Mouse (Mus musculus) inflammation-experienced regulatory T-cells, adult 6 months (primary cell): ENCODE results near the gene Gm28230. TPM values are rescaled to one million over a fixed set of nuclear protein-coding genes. Genes with fewer than 3 reads are reported as not detected.

Experiments
- ATAC-seq: one replicate; pipeline ENCODE4 v1.8.0; 2017
- polyA plus RNA-seq, 3 experiments: library from polyadenylated mRNA; unstranded; fragments of 100-300 nt; shearing (Covaris generic); gene quantifications; one replicate each; pipeline ENCODE4 v1.2.1; 2017

Gene Gm28230
- polyA plus RNA-seq, 3 experiments from 2014 or later, result not detected

DNA sequence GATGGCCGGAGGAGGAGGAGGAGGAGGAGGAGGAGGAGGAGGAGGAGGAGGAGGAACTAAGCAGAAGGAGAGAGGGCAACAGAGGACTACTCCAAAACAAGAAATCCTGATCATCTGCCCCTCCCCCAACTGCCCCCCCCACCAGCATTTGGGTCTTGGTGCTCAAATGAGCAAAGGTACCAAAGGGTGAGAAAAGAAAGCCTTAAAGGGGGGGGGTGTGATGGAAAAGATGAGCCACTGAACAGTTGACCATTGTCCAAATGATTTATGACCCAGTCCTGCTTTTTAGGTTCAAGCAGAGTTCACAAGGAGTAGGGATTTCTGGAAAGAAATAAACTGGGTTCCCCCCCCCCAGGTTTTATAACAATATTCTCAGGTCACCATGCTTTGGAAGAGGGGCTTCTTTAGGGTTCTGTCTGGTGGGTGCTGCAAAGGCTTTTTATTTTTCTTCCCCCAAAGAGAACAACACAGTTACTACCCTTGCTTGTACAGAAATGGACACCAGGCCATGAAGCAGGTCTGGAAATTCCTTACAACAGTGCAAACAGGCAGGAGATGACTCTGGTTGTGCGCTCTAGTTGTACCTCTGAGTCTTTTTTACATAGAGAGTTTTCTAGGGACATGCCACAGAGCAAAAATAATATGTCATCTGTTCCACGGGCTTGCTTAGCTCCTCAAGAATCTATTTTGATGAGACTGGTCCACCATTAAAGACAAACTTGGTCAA is 14.9 kb downstream of the Gm28230 start:
- ATAC-seq, result no peak

DNA sequence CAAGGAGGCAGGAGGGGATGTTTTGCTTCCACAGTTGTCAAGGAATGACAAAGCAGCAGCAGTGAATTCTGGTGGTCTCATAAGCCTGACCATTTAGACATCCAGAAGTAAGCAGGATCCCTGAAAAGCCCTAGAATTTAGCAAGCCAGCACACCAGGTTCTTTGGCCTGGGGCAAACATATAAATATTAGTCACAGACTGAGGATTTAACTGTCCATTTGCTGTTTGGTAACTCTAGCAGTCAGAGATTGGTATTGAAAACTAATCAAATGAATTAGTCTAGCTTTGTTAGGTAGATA is 15.4 kb downstream of the Gm28230 start:
- no peak for ATAC-seq

DNA sequence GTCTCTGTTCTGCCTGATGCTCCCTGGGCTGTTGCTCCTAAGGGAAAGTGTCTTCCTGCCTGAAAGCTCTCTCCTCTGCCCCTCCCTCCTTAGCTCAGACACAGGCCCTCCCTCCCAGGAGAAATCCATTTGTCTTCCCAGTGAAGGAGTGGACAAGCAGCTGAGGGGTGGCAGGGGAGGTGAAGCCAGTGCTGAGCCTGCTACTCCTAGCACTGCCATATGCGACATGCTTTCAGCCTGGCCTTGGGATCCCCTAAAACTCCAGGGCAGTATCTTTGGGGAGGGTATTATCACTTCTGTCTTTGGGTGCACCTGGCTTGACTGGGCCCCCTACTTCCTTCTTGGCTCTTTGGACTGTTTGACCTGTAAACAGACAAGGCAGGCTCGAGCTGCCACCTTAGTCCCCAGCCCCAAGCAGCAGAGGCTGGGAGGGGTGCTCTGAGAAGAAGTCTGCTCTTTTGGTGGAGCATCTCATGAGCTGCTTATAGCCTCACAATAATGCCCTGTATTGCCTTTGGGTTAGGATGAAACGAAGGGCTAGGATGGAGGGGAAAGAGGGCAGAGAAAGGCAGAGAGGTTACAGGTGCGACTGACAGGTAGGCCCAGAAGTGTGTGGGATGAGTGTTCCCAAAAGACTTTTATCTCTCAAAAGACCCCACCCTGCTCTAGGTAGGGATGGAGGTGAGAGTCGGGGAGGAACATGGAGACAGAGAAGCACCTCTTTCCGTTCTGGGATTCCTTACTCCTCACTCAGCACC is 19.2 kb downstream of the Gm28230 start:
- ATAC-seq, result no peak

DNA sequence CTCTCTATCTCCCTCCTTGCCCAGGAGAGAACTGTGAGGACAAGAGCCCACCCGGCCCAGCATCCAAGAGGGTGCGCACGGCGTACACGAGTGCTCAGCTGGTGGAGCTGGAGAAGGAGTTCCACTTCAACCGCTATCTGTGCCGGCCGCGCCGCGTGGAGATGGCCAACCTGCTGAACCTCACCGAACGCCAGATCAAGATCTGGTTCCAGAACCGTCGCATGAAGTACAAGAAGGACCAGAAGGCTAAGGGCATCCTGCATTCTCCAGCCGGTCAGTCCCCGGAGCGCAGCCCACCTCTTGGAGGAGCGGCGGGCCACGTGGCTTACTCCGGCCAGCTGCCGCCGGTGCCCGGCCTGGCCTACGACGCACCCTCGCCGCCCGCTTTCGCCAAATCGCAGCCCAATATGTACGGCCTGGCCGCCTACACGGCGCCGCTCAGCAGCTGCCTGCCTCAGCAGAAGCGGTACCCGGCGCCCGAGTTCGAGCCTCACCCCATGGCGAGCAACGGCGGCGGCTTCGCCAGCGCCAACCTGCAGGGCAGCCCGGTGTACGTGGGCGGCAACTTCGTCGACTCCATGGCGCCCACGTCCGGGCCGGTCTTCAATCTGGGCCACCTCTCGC is 19.9 kb downstream of the Gm28230 start:
- no peak for ATAC-seq

DNA sequence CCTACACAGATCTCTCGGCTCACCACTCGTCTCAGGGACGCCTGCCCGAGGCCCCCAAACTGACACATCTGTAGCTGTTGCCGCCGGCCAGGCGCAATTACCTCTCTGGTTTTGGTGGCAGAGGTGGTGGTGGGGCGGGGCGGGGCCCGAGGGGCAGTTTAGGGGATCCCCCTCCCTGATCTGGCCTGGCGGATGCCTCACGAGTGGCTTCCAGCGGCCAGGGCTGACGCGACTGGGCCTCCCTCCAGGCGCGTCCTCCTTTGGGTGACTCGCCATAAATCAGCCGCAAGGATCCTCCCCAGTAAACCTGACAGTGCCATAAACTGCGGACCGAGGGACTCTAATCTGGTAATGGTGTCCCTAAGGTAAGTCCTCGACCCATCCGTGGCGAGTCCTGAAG is 20.5 kb downstream of the Gm28230 start:
- ATAC-seq, result no peak

DNA sequence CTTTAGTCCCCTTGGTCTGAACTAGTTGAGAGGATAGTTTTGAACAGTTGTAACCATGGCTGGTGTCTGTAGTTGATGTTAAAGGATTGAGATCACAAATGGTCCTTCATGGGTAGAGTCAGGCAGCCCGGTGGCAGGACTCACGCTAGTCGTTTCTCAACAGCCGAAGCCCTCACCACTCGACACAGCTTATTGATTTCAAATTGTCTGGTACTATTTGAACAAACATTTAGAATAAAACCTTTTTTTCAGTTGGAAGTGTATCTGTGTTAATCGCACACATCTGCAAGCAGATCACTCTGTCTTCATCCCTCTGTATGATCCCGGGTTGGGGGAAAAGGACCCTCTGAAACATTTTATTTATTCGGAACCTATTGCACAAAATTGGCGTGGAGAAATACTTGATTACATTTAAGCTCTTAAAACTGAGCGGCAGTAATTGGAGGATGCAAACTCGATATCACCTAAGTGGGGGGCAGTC is 21.2 kb downstream of the Gm28230 start:
- ATAC-seq, result no peak

DNA sequence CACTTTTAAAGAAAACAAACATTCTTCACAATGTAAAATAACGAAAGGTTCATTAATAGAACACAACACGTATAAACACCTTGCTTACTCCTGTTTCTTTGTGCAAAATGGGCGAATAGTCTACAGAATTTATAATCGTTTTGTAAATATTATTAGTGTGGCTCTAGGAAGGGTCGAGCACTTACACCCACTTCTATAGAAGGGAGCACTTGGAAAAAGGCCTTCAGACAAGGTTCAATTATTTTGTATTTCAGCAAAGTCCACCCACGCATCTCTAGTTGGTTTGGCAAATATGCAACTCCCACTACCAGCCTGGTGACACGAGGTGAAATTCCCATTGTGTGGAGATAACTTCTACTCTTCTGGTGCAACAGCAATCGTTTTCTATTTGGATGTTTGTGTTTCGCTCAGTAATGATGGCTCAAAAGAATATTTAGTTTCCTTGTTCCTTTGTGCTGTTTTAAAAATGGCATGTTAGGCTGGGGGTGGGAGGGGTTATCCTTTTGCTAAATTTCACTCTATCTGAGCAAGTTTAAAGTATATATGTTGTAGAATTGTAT is 22.0 kb downstream of the Gm28230 start:
- no peak for ATAC-seq

DNA sequence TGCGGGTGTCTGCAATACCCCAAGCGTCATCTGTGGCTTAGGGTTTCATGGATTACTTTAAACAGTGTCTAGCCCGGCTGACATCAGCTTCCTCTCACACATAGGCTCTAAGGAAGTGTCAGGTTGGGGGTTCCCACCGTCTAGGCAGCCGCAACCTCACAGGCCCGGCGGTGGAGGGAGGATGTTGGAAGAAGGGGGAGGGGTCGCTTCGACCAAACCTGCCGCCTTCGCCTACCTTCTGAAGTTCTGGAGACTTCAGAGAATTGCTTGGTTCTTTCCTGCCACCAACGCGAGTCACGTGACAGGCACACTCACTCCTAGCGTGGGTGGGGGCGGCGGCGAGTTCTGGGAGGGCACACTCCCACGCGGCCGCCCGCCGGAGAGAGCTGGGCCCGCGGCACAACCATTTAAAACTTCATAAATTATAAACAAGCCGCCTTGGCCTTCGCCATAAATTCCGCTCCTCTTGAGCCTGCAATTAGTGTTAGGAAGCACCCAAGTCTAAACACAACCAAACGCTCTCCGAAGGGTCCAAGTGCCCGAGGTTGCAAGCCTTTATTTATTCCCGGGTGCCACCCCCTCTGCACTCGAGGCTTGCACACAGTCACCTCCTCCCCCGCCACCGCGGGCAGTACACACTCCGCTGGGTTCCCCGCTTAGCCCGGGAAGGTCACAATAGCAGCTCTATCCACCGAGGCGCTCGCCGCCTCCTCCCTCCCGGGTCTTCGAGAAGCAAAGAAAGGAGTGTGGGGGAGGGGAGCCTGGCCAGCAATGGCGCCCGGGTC is 23.0 kb downstream of the Gm28230 start:
- peak; percentile 82 for ATAC-seq

DNA sequence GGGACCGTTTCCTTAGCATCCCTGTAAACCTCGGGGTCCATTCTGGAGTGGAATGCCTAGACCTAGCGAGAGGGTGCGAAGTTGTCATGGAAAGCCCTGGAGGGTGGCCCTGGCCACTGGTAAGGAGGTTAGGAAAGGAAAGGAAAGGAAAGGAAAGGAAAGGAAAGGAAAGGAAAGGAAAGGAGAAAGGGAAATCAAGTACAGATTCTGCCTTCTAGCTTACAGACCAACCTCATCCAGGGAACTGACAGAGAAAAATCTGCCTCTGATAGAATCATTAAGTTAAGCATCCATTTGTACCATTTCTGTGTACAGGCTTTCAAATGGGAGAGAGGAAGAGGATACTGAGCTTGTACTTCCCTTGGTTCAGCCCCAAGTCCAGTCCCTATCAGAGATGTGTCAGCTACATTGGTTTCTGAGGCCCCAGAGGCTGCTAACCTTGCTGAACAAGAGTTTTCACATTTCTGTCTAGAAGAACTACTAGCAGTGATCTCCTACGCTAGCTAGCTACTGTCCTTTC is 24.3 kb downstream of the Gm28230 start:
- ATAC-seq, result no peak

DNA sequence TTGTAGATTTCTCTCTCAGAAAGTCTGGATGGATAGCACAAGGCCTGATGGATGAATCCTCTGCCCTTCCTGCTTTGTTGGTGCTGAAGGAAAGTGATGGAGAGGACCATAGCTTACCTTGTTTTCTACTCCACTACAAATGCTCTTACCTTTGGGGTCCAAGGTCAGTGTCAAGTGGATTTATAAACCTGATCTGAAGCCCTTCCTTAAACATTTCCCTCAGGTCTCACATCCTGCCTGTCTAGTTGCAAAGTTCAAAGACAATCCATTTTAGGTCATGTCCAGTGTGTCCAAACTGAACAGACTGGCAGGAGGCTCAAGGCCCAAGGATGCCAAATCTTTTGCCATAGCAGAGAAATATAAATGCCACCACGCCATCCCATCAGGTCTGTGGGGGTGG is 25.3 kb downstream of the Gm28230 start:
- no peak for ATAC-seq

DNA sequence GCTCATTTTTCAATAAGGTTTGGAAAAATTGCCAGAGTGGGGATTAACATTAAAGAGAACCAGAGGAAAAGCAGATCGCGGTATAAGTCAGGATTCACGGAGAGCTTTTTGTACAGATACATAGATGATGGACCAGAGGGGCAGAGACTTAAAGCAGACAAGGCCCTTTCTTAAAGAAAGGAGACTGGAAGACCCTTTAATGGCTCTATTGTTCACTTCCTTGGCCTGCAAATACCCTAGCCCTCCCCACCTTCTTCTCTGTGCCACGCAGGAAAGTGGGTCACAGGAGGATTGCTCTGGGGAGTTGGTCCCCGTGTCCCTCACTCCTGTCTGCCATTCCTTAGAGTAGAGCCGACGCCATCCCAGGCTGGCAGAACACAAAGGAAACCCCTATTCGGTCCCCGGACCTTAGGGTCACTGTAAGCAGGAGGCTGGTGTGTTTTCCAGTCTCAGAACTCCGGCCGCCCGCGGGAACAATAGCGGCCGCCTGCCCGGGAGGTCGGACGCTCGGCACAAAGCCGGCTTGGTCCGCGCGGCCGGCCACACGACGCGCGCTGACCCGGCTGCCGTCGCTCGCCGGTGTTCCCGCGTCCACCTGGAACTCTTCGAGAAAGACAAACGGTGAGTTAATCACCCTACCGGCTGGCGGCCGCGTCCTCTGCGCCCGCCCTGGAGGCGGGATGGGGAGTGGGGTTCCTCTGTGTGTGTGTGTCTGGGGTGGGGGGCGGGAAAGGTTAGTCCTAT is 26.1 kb downstream of the Gm28230 start:
- ATAC-seq, result no peak

DNA sequence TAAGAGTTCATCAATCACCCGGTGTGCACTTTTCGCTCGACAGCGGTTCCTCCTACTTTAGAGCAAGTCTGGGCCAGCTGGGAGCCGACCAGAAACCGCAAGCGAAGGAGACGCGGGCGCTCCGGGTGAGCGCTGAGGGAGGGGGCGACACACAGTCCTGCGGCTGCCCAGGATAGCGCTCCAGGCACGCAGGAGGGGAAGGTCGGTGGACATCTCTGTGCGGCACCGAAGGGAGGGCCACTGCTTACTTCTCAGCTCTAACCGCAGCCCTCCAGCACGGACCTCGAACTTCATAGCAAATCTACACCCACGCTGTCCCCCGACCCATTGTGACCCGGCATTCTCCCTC is 26.6 kb downstream of the Gm28230 start:
- ATAC-seq, result no peak

DNA sequence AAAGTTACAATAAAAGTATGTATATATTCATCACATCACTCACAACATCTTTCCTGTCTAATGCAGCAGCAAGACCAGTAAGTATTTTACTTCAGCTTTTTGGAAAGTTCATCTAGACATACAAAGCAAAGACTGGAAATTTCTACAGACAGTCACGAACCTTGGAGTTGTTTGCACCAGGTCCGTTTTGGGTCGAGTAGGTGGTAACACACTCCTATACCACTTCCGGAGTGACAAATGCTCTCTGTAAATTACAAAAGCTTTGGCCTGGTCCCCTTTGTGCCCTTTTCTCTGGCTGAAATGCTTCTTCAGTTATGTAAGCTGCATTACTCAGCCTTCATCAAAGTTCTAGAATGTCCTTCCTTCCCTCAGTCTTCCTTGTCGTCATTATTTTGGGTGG is 27.2 kb downstream of the Gm28230 start:
- no peak for ATAC-seq

DNA sequence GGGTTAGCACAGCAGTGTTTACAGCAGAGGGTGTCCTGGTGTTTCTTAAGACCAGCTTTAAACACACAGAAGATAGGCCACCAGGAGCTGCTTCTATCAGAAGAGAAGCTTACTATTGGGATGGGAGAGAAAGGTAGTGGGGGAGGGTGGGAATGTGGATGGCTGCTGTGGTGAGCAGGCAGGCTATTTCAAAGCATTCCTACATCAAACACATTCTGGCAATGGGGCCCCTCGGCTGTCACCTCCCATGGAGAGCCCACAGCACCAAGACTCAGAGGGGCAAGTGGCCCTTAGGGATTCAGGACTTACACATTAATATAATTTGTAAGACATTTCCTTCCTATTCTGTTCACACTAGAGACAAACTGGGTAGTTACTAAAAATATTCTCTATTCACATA is 33.6 kb downstream of the Gm28230 start:
- no peak for ATAC-seq

DNA sequence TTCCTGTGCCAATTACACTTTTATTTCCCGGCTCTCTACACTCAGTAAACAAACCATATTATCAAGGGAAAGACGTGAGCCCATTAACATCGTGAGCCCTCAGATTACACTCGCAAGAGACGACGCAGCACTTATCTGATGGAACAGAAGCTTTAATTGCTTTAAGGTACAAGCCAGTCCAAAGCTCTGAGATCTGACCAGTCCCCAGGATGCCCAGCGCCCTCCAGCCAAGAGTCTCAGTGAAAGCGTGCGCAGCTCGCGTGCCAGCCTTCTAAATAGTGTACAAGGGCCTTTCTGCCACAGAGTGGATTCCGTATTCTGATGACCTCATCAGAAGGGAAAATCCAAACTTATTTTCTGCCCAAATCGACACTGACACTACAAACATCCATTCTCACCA is 35.4 kb downstream of the Gm28230 start:
- ATAC-seq, result no peak

DNA sequence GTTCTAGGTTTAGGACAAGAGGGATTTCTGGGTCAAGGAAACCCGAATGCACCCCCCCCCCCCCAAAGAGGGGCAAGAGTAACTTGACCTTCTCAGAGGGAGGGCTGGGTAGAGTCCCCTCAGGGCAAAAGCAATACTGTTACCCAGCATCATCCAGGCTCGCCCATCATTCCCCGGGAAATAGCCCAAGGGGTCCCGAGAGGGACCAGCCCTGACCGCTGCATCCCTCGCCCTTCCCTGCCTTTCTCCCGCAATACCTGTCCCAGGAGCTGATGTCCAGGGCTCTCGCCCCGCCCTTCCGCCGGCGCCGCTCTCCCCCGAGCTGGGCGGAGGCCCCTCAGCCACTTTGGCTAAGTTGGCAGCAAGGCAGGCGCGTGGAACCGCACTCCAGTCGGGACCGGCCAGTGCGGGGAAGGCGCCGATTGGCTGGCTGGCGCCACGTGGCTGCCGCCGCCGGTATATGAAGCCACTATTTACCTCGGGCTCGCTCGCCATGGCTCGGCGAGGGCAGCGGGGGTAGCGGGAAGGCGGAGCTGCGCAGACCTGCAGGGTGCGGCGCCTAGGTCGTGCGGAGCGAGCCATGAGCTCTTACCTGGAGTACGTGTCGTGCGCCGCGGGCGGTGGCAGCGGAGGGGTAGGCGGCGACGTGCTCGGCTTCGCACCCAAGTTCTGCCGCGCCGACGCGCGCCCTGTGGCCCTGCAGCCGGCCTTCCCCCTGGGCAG is 36.2 kb downstream of the Gm28230 start, which contains the start of gene Hoxd1:
Gene Hoxd1 (plus strand): TSS at position 459 of the 723 bp plus-strand sequence.
- no peak for ATAC-seq

DNA sequence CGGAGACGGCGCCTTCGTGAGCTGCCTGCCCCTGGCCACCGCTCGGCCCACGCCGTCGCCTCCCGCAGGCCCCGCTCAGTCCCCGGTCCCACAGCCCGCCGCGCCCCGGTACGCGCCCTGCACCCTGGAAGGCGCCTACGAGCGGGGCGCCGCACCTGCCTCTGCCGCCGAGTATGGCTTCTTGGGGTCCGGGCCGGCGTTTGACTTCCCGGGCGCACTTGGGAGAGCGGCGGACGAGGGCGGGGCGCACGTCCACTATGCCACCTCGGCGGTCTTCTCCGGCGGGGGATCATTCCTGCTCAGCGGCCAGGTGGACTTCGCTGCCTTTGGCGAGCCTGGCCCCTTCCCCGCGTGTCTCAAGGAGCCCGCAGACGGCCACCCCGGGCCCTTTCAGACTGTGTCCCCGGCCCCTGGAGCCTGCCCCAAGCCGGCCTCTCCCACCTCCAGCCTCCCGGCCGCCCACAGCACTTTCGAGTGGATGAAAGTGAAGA is 36.8 kb downstream of the Gm28230 start:
- no peak for ATAC-seq

DNA sequence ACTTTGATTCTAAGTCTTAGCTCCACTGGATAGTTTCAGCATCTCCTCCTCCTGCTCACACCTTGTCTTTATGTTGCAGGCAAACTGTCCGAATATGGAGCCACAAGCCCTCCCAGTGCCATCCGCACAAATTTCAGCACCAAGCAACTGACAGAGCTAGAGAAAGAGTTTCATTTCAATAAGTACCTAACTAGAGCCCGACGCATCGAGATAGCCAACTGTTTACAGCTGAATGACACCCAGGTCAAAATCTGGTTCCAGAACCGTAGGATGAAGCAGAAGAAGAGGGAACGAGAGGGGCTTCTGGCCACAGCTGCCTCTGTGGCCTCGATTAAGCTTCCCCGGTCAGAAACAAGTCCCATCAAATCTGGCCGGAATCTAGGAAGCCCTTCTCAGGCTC is 37.4 kb downstream of the Gm28230 start:
- ATAC-seq, result no peak

DNA sequence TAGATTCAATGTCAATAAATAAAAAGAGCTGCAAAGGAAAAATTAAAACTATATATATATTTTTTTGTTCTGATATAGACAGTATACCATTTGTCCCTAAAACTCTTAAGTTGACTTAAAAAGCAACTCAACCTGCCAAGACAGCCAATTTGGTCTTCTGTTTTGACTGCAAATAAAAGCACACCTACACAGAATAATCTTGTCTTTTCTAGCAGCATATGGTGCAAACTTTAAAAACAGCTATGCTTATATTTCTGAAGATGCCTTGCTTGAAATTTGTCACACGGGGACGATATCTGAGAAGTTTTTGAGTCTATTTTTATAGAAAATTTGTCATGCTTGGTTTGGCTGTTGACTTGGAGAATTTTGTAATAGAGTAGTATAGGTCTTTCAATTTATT is 47.8 kb downstream of the Gm28230 start:
- ATAC-seq, result no peak

DNA sequence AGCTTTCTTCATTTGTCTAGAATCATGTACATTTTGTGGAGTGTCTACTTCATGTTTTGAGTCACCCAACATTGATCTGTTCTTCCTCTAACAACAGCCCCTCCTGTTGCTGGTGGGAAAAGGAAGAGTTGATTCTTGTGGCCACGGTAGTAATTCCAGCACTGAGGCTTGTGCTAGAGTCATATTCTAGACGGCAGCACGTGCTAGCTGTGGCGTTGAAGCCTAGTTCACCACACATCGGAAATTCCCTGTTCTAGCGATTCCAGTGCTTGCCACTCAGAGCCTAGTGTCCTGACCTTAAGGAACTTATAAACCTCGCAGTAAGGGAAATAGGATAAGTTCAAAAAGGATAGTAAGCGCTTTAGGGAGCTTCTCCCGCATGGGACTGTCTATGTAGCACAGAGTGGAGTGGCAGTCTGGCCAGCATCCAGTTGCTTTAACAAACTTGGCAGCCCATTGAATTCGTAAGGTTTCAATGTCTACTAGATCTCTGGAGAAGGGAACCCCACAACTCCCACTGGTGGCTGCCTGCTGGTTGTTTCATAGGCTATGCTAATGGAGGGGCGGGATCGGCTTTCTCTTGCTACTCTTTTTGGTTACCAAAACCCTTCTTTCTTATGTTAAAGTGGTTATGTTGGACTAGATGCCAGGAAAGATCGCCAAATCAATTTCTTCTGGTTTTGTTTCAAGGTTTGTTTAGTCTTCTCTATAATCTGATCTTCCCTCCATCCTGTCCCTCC is 51.2 kb downstream of the Gm28230 start:
- no peak for ATAC-seq
